29 mouse cellular contexts compared by ENCODE assay signal in genomic region chr2:25480541-25480940, GRCm38 (mm10). TPM values are rescaled to one million over a fixed set of nuclear protein-coding genes. Genes with fewer than 3 reads are reported as not detected.
"Had no signal": no experiment of that assay in that cellular context is flagged by ENCODE, and none has a peak within 500 bp of the region (broad histone marks: within the 10 kb centered on the region; RNA-seq: fewer than 3 reads in every experiment).

No protein-coding gene starts in this region.

- H3K9ac ChIP-seq: limb, embryonic 13.5 days; liver, embryonic 13.5 days; midbrain, embryonic 12.5 days; midbrain, embryonic 15.5 days; neural tube, embryonic 13.5 days; stomach, embryonic 15.5 days had no signal

- H3K4me1 ChIP-seq: limb, embryonic 13.5 days; midbrain, embryonic 12.5 days; midbrain, embryonic 15.5 days; neural tube, embryonic 13.5 days; stomach, embryonic 15.5 days had no signal

- H3K4me3 ChIP-seq: left cerebral cortex, adult 2 months; limb, embryonic 13.5 days; liver, embryonic 13.5 days; midbrain, embryonic 12.5 days; midbrain, embryonic 15.5 days; neural tube, embryonic 13.5 days; stomach, embryonic 15.5 days had no signal

- ATAC-seq: midbrain, embryonic 15.5 days had no signal

- H3K27me3 ChIP-seq: liver, embryonic 13.5 days; midbrain, embryonic 15.5 days; neural tube, embryonic 13.5 days; stomach, embryonic 15.5 days had no signal

- DNase-seq: kidney, adult 18-20 months; kidney, adult 9 months; kidney, postnatal 14 days; kidney, postnatal 4 days; layer of hippocampus, postnatal 36 days; left cerebral cortex, postnatal 4 days; liver, embryonic 13.5 days; lung, adult 2 months; lung, postnatal 14 days; lung, postnatal 4 days; thymus, adult 2 months; thymus, postnatal 14 days; thymus, postnatal 4 days had no signal

- H3K36me3 ChIP-seq: limb, embryonic 13.5 days; liver, embryonic 13.5 days; midbrain, embryonic 12.5 days; midbrain, embryonic 15.5 days; neural tube, embryonic 13.5 days; stomach, embryonic 15.5 days had no signal

- H3K9me3 ChIP-seq: limb, embryonic 13.5 days; liver, embryonic 13.5 days; midbrain, embryonic 12.5 days; midbrain, embryonic 15.5 days; neural tube, embryonic 13.5 days; stomach, embryonic 15.5 days had no signal

- H3K4me2 ChIP-seq: limb, embryonic 13.5 days; liver, embryonic 13.5 days; midbrain, embryonic 12.5 days; midbrain, embryonic 15.5 days; neural tube, embryonic 13.5 days; stomach, embryonic 15.5 days had no signal

- H3K27ac ChIP-seq: limb, embryonic 13.5 days; liver, embryonic 13.5 days; midbrain, embryonic 12.5 days; midbrain, embryonic 15.5 days; neural tube, embryonic 13.5 days had no signal

RNA-seq across cellular contexts. Expression of gene Ptgds, which starts 10.7 kb away (rescaled TPM):
- total RNA-seq: megakaryocyte, adult 5-6 weeks; neutrophil, adult 5-6 weeks had no signal

RNA-seq across cellular contexts. Expression of gene Lcn12, which starts 13.2 kb away (rescaled TPM):
- total RNA-seq: layer of hippocampus, adult 8-10 months; layer of hippocampus, postnatal 10 days; layer of hippocampus, postnatal 36 days; left cerebral cortex, adult 2 months; left cerebral cortex, postnatal 14 days; left cerebral cortex, postnatal 4 days; liver, adult 2 months; megakaryocyte, adult 5-6 weeks; neutrophil, adult 5-6 weeks had no signal
- polyA plus RNA-seq: intestine, embryonic 14.5 days; kidney, embryonic 16.5 days; limb, embryonic 13.5 days; liver, embryonic 13.5 days; liver, embryonic 16.5 days; lung, adult 2 months; lung, embryonic 16.5 days; midbrain, embryonic 12.5 days; midbrain, embryonic 15.5 days; neural tube, embryonic 13.5 days; stomach, embryonic 15.5 days; thymus, adult 2 months had no signal

RNA-seq across cellular contexts. Expression of gene C8g, which starts 21.0 kb away (rescaled TPM):
- total RNA-seq: neutrophil, adult 5-6 weeks had no signal
